Mouse (Mus musculus): Measurements from ENCODE around the gene Snrpd3.

Snrpd3 gene

GRCm38 (mm10) chr10:75568029-75568428, 50.7 kb downstream of the Snrpd3 start:
- DNase-seq (ENCODE audit: low spot score) = no peak

DNA sequence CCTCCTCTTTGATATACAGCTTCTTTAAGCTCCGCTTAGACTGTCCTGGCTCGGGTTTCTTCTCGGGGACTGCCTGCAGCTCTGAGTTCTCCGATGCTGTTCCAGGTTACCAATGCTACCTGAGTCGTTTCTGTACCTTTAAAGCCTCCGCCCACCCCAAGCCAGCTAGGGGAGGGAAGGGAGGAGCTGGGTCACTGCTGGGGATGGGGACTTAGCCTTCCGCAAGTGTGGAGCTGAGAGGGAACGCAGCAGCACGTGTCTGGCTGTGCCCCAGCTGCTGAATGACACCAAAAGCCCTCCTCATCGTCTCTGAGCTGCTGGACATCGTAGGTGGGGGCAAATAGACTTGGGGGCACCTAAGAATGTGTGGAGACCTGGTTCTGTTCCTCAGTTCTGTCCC, 51.1 kb downstream of the Snrpd3 start:
- DNase-seq (ENCODE audit: low spot score) = no peak

- no peak for DNase-seq (ENCODE audit: low spot score)
These were observed 51.5 kb downstream of the Snrpd3 start for GRCm38 (mm10) chr10:75568851-75569250.

DNA sequence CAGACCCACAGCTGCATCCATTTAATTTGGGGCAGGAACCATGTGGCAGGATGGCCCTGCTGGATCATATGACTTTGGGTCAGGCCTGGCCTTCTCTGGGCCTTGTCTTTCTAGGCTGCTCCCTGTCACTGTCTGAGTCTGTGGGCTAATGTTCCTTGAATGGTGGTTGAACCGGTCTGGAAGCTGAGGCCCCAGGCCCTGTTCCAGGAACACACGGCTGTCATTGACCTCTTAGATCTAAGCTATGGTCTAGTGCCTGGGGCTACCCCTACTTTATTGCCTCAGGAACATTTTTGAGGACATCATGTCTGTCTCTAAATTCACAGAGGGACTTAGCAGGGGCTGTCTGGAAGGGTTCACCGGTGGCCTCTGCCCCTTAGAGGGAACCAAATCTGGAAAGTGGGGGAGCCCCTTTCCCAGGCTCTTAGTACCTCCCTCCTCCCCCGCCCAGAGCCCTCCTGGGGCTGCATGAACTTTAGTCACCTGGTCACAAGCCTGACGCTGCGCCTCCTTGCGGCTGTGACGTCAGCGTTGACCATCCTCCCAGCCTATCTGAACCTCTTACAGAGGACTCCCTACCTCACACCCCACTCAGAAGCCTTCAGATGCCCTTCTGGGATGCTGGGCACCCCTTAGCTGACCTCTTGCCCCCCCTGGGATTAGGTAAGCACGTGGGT, 53.8 kb downstream of the Snrpd3 start:
- no peak for DNase-seq (ENCODE audit: low spot score)

DNA sequence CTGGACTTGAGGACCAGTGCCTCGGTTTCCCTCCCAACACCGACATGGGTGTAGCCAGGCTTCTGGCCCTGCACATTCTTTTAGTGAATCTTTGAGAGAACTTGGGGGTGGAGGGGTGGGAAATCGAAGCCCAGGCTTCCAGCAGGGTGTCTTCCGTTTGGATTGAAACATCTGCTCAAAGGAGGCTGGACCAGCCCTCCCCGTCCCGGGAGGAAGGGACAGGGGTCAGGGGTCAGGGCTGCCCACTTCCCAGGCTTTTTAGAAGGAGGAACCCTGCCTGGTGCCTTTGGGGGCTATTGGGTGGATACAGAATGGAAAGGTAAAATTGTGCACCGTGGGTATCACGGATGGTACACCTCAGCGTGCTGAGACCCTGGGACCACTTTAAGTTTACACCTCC, 54.6 kb downstream of the Snrpd3 start:
- DNase-seq (ENCODE audit: low spot score) = no peak

DNA sequence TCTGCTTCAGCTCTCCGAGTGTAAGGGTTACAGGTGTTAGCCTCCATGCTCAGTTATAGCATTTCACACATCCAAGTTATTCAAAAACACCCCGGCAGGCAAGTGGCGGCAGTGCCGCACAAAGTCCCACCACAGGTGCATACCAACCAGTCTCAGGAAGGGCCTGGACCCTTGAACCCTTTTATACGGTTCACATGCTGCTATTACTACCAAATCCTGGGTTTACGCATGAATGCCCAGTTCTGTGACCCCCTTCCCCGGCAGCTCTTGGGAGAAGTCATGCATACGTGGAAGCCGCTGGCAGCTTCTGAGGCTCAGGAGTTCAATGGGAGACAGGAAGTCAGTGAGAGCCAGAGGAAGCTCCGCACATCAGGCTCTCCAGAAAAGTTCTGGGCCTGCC, 55.8 kb downstream of the Snrpd3 start:
- DNase-seq (ENCODE audit: low spot score) = no peak

GRCm38 (mm10) chr10:75573965-75574364, 56.6 kb downstream of the Snrpd3 start:
- no peak for DNase-seq (ENCODE audit: low spot score)

DNA sequence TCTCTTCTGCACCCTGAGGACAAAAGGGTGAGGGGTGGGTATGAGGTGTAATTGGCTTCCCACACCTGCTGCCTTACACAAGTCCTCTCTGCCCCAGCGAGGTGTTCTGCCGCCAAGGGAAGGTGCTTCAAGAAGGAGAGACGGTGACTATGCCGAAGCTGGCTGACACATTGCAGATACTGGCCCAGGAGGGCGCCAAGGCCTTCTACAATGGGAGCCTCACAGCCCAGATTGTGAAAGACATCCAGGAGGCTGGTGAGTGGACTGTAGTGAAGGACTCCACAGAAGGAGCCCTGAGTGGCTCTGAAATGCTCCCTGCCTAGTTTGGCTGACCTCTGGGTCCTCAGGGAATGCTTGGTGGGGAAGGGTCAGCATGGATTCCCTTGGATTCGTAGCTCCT, 61.8 kb downstream of the Snrpd3 start:
- DNase-seq (ENCODE audit: low spot score) = no peak

DNA sequence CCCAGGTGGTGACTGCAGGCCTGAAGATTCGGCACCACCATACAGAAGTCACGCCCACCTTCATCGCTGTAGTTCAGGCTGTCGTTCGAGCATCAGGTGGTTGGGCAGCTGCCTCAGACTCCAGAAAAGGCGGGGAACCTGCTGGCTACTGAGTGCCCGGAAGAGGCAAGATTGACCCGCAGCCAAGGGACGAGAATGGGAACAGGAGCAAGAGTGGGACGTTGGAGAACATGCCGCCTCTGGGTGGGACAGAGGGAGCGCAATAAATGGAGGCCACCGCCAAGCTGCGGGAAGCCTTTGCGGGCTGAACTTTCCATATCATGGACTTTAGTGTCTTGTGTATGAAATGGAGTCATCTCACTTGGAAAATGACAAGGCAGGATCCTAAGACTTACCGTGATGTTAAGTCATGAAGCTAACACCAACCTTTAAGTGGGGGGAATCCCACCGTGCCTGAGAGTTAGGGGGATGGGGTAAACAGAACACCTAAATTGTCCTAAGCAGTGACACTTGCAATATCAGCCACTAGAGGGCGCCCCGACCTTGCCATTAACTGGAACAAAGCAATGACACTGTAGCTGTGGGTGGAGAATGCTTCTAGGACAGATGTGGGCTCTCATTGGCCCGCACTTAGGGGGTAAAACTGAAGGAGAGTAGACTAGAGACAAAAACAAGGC, 68.7 kb downstream of the Snrpd3 start:
- DNase-seq (ENCODE audit: low spot score) = peak; percentile 88

DNA sequence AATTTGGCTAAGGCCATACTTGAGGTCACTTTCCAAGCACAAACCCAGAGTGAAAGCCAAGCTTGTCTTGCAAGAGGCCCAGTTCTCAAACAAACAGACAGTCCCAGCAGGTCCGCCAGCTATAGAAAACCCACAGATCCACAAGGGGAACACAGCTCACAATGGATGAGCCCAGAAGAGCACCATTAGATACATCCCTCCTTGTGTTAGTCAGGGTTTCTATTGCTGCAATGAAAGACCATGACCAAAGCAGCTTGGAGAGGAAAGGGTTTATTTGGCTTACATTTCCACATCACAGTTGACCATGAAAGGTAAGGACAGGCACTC, 69.2 kb downstream of the Snrpd3 start:
- DNase-seq (ENCODE audit: low spot score) = no peak
